Mouse (Mus musculus) naive thymus-derived CD4-positive, alpha-beta T cell, adult 2 months (primary cell): ENCODE data around the gene Mup5.
"Not testable (repeated sequence)": the region's sequence is repeated elsewhere in the genome, so short reads cannot be mapped to it uniquely, and the experiment has no call there.

Experiments
- DNase-seq: peaks from one replicate; pipeline ENCODE4 v3.0.0-alpha.2; 2011; ENCODE audit warnings: low read depth

Mup5 gene

DNA sequence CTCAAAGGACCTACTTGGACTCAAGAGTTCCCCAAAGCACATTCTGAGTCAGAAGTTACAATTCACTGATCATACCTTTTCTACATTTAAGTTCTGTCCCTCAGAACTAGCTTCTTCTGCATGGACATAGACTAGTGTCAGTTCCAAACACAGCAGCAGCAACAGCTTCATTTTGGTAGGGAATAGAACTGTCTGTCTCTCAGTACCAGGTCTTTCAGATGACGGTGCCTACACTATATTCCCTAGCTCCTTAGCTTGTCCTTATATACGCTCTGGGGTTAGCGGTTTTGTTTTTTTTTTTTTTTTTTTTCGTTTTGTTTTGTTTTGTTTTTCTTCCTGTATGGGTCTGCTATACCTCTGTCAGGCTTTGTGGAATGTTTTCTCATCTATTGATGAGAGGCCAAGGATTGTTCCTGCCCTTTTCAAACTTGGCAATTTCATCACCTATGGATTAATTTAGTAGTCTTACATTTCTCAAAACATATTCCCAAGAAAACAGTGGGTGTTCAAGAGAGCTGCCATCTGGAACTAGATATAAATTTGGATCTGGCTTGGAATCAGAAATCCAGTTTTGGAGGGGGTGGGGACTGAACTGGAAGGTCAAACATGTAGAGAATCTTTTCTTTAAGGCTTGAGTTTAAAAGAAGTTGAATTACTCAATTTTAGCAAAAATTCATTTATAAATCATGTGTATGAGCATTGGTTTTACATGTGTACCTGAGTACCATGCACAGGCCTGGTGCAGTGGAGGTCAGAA, at the start of gene Mup5:
Mup5 (minus strand) TSS at position 282 of the 757 bp plus-strand sequence.
- no peak for DNase-seq

DNA sequence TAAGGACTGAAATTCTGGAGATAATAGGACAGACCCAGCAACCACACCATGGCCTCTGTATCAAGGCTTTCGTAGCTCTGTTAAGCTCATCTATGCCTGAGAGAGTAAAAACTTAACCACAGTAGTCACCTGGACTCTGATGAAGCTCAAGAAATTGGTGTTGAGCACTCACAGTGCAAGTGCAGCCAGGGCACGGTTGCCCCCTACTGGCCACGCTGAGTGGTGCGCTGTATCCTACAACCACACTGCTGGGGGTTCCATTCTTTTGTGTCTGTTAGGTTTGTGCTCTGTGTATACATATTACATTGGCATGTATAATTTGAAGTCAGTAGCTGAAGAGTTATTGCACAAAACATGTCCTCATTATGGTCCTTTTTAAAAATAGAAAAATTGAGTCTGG, 23.1 kb upstream of the Mup5 start:
- DNase-seq = no peak

DNA sequence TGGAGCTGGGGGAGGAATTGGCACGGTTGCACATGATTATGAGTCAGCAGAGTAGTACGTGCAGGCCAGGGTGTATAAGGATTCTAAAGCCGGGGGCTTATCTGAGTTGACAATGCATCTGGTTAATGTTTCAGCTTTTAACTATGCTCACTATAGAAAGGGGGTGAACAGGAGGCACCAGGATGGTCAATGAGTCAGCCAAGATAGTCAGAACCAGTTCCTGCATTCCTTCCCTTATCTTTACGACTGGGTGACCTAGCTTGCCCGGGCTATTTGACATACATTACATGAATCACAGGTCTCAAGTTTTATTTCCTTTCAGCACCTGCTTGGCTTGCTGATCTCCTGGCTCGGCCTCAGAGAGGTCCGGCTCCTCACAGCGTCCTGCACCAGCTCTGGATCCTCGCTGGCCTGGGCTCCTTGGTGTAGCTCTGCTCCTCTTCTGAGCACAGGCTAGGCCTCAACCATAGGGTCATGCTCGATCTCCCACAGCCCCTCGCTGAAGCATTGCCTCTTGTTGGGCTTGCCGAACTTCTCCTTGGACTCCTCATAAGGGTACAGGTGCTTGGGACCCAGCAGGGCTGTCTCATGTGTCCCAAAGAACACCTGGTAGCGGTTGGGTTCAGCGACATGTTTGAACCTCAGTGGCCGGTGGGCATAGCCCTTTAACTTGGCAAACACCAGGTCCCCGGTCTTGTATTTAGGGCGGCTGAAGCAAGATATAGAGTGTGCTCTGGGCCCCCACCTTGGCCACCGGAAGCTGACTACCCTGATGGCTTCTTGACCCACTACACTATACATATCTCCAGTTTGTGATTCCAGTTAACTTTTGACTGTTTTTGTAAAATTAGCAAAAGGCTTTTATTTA, 21.0 kb upstream of the Mup5 start:
- no peak for DNase-seq

DNA sequence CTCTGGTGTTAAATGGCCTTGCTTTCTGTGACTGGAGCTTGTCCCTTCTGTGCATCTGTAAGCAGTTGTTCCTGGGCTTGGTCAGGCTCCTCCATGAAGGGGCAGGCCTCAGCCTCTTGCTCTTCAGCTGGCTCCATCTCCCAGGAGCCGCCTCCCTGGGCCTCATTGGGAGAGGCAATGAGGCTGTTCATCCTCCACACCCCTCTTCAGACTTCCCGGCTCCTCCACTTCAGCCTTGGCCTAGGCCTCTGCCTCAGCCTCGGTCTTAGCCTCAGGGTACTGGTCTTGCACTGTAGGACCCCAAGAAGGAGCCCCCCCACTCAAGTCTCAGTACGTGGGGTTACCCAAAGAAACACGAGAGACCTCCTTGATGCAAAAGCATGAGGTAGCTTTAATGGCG, 20.3 kb upstream of the Mup5 start:
- no peak for DNase-seq

DNA sequence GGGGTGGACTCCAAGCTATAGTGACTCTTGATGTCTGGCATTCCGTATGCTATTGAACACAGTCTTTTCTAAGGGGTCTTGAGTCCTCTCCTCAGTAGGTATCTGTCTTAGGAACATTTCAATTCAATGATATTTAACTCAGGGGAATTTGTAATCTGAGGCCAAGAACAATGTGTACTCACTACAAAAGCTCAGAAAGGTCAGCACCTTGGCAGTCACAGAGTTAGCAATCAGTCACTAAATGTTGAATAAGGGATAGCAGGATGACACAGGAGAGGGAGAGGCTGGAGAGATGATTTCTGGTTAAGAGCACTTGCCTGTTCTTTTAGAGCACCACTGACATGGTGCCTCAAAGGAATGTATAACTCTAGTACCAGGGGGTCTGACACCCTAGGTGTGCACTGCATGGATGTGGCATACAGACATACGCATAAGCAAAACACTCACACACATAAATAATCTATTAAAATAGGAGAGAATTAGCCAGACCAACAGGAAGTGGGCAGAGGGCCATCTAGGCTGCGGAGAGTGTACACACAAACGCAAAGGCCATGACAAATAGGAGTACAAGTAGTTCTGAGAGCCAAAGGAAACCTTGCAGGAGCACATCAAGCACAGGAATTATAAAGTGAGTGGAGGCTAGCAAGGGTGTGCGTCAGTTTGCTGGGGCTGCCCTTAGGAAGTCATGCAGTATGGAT, 9.9 kb upstream of the Mup5 start:
- DNase-seq = no peak

DNA sequence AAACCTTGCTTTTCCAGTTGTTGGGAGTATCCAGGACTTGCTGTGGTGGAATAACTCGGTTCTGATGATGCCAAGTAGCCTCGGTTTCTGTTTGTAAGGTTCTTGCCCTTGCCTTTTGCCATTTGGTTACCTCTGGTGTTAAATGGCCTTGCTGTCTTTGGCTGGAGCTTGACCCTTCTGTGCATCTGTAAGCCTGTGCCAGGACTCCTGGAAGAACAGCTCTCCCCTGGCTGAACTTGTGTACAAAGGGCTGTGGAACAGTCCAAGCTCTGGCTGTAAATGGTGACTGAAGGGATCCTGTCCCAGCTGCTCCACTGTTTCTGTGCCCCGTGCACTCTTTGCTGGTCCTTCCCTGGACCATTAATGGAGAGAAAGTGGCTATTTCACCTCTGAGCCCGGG, 5.8 kb downstream of the Mup5 start:
- DNase-seq = no peak

DNA sequence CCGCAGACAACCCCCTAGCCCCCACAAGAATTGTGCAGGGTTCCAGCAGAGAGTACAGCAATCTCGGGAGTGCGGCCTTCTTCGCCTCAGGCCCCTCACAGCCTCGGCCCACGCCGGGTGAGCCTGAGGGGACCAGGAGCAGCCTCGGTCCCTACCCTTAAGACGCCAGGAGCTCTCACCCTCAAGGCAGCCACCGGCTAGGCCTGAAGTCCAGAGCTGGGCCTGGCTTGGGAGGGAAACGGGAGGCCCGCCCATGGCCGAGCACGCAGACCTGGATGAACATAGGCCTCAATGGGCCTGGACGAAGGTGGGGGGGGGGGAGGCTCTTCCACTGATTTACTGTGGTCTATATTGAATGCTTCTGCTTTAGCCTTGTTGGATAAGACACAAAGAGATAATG, 11.8 kb downstream of the Mup5 start:
- no peak for DNase-seq

DNA sequence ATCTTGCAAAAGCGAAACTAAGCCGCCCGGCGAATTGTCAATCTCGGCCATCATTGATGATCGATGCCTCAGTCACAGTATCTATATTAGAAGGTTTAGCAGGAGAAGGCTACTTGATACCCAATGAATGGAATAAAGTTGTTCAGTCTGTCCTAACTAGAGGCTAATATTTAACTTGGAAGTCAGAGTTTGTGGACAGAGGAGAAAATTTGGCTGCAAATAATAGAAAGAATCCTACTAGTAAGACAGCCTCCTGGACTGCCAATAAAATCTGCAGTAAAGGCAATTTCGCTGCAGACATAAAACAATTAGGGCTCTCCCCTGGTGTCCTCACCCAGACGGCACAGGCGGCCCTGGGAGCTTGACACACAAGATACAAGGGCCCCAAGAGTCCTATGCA, 12.5 kb downstream of the Mup5 start:
- not testable (repeated sequence) for DNase-seq

DNA sequence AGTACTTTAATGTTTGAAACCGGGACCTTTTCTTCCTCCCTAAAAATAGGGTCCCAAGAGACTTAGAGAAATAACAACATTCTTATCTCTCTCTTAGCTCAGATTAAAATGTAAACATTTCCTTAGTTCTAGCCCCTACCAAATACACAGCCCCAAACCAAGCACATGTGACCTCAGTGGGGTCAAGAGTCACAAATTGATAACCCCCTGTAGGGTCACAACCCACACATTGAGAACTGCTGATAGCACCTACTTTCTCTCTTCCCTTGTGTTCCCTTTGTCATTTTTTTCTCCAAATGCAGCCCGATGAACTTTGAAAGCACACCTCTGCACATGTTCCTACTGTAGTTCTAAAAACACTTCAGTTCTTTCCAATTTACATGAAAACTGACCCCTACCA, 19.4 kb downstream of the Mup5 start:
- DNase-seq = no peak

DNA sequence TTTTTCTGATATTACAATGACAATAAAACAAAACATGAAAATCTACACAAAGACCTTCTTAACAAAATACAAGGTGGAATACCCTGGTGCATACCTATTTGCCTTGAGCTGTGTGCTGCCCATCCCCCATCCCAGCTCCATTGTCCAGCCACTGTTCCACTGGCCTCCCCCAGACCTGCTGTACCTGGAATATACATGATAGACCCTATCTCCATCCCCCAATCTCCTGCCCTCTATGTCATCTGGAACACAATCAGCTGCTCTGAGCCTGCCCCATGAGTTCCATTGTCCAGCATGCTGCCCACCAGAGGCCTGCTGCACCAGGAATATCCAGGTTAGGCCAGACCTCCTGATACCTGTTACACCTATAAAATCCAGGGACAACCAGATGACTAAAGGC, 21.6 kb downstream of the Mup5 start:
- DNase-seq = no peak

DNA sequence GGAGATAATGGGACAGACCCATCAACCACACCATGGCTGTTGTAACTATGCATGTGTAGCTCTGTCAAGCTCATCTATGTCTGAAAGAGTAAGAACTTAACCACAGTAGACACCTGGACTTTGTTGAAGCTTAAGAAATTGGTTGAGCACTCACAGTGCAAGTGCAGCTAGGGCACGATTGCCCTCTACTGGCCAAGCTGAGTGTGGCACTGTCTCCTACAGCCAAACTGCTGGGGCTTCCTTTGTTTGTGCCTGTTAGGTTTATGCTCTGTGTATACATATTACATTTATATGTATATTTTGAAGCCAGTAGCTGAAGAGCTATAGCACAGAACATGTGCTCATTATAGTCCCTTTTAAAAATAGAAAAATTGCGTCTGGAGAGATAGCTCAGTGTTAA, 23.8 kb downstream of the Mup5 start:
- not testable (repeated sequence) for DNase-seq

DNA sequence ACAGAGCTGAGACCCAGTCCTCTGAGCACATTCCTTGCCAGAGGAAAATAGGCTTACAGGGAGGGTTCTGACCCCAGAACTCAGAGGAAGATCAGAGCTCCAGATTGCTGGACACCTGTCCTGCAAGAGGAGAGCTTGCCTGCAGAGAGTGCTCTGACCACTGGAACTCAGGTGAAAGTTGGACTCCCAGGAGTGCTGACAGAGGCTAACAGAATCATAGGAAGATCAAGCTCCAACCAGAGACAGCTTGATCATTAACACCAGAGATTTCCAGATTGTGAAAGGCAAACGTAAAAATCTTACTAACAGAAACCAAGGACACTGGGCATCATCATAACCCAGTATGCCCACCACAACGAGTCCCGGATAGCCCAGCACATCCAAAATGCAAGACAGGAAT, 26.1 kb downstream of the Mup5 start:
- DNase-seq = not testable (repeated sequence)

DNA sequence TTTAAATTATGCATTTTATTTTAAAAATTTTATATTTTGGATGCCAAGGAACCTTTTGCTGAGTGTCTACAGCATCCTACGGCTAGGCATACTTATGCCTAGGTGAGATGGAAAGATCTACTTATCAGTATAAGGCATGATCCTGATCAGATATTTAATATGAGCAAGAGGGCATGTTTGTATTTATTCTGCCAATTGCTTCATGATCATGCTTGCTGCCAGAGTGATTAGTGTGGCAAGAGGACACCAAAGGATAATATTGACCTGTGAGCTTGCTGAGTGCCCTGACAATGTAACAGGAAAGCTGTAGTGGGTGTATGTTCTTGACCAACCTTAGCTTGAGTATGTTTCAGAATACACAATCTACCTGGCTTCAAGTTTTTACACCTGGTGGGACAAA, 45.3 kb downstream of the Mup5 start:
- not testable (repeated sequence) for DNase-seq

DNA sequence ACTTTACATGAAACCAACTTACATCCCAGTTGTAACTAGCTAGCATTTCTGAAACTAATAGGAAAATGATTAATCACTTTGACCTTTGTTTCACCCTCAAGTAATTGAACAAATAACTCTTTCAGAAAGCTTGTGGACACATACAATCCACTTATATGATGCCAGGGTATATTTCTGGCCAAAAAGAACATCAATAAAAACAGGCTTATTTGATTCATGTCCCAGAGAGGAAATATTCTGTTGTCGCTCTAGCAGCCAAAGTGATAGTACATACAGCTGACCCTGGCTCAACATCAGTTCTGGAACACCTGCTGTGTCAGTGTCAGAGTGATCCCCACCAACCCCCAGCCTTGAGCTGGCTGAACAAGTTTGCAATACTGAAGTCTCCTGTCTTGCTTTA, 50.8 kb downstream of the Mup5 start:
- not testable (repeated sequence) for DNase-seq

DNA sequence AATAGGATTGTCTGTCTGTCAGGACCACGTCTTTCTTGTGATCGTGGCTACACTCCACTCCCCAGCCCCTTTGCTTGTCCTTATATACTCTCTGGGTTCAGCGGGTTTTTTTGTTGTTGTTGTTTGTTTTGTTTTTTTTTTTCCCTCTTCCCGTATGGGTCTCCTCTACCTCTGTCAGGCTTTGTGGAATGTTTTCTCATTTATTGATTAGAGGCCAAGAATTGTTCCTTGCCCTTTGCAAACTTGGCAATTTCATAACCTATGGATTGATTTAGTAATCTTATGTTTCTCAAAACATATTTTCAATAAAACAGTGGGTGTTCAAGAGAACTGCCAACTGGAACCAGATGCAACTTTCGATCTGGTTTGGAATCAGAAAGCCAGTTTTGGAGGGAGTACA, 52.9 kb downstream of the Mup5 start, which contains the start of gene Mup19:
Mup19 (minus strand) TSS at position 101 of the 400 bp plus-strand sequence.
- not testable (repeated sequence) for DNase-seq
